Mouse (Mus musculus) monocyte, adult 5-6 weeks (primary cell): Measurements from ENCODE around the gene Myom1. TPM values are rescaled to one million over a fixed set of nuclear protein-coding genes. Genes with fewer than 3 reads are reported as not detected.

Experiments used
- ATAC-seq: fragments of 153-309, 156-312 bp; replicated peaks from 2 replicates; pipeline ENCODE4 v1.8.0; 2017; ENCODE audit warnings: mild to moderate bottlenecking; ENCODE audit not compliant: low TSS enrichment, insufficient number of reproducible peaks, severe bottlenecking, poor library complexity, low FRiP score
- total RNA-seq: library from RNA; stranded (forward); fragments of 200-1000, 200-491, 200-594 nt; gene quantifications from 3 replicates; pipeline ENCODE4 v1.2.3, GENCODE M21; 2017

The Myom1 gene
- total RNA-seq, 1 experiment from 2014 or later: 10.7 TPM

DNA sequence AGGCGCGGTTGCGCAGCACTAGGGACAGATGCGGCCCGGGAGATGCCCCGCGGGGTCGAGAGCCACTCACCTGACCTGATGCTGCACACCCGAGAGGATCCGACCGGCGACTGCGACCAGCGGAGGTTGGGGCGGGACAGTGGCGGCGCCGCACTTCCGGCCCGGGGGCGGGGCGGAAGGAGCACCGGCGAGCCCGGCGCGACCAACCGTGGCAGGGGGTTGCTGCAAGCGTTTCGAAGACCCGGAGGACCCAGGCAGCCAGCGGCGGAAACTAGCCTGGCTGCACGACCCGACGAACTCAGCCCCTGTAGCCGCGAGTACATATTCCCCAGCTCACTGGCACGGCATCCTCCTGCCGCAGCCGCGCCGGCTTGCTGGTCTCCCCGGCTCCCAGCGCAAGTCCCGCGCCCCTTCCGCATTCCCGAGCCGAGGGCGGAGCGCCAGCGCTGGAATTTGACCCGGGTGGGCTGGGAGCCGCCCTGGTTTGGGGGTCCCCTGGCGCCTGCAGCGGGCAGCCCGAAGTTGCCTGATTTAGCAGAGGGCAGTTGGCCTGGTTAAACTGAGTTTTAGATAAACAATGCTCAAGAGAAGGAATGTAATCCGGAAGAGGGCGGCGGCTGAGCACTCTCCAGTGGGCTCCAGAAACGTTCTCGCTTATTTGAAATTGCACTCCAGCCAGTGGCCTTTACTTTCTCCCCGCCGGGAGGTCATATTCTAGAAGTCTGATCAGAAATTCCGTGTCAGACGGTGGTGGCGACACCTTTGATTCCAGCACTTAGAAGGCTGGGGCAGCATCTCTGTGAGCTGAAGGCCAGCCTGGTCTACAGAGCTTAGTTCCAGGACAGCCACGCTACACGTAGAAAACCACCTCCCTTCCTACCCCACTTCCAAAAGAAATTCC lies 11.8 kb upstream of the Myom1 start:
- peak; percentile 42; the same call in 1 of the 2 replicates for ATAC-seq

- ATAC-seq: no peak
These were observed 10.5 kb upstream of the Myom1 start for GRCm38 (mm10) chr17:70991706-70992625.

DNA sequence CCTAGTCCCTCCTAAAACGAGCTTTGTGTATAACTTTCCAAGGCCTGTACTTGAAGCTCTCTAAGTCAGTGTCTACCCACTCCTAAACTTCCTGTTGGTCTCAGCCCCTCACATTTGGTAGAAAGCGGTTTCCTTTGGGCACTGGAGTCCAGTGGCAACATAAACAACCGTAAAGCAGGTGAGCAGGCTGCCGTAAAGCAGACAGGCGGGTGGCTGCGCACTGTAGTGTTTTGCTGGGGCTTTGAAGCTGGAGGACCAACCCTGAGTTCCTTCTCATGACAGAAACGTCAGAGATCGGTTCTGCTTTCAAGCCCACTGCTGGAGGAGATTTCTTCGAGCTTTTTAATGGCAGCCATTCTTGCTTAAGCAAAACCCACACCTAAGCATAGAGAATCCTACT lies 9.8 kb upstream of the Myom1 start:
- no peak for ATAC-seq

- no peak for ATAC-seq
These were observed 9.0 kb upstream of the Myom1 start for GRCm38 (mm10) chr17:70993385-70993807.

DNA sequence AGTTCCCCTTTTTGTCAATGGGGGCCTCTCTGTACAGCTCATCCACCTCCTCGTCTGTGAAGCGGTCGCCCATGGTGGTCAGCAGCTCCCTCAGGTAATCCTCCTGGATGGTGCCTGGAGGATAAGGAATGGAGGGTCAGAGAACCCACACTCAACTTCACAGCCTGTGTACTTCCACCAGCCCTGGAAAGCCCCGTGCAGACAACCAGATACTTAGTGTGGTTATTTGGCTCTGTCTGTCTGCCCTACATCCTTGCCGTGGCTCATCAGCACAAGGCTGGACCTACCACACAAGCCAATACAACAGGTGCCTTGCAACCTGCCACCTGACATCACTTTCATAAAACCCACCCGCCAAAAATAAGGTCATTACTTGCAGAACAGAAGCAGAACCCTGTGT lies 7.8 kb upstream of the Myom1 start:
- ATAC-seq: no peak

- no peak for ATAC-seq
These were observed 6.9 kb upstream of the Myom1 start for GRCm38 (mm10) chr17:70995551-70995950.

DNA sequence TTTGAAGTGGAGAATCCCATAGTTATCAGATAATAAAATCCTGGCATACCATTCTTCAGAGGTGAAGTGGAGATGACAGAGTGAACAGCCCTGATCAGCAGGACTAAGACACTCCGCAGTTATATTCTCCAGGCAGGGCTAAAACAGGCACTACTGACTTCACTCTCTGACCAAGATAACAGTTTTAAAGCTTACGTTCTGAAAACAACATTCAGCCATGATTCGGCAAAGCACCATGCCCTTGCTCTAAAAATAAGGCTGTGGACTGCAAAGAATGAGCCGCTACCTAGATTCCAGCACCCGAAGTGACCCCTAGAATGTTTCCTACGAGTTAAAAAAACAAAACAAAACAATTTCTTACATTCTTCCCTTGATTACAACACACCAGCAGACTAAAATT lies 4.6 kb upstream of the Myom1 start:
- no peak for ATAC-seq

GRCm38 (mm10) chr17:70998400-70998975 lies 3.9 kb upstream of the Myom1 start:
- no peak for ATAC-seq

DNA sequence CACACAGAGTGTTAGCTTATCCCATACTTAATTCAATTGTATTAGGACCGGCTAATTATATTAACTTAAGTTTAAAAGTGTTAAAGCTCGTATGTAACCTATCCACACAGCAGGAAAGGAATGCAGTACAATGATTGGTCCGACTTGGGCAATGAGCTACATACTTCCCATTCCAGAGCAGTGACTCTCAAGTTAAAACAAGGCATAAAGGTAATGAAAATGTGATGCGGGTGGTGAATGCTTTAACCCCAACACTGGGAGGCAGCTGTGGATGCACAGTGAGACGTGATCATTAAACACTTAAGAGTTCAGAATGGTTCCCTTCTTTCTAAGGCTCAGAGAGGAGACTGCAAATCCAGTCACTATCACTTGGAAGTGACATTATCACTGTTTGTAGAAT lies 3.2 kb upstream of the Myom1 start:
- ATAC-seq: no peak

- no peak for ATAC-seq
These were observed 2.2 kb upstream of the Myom1 start for GRCm38 (mm10) chr17:71000255-71000654.

- no peak for ATAC-seq
These were observed 1.4 kb upstream of the Myom1 start for GRCm38 (mm10) chr17:71001067-71001466.

DNA sequence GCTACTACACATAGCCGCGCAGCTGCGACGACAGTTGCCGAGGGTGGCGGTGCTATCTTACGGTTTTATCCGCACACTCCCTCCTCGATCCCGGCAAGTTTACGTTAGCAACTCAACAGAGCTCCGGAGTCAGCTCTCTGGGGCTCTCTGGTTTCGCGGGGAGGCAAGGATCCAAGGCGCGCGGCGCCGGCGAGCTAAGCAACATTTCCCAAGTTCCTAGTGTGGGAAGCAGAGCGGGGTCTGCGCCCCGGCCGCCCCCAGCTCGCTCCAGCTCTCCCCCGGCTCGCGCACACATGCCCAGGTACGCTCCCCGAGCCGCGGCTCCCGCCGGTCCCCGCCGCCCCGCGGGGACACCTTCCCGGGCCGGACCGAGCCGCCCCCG lies 743 bp upstream of the Myom1 start:
- no peak for ATAC-seq

- ATAC-seq: no peak
These were observed 286 bp downstream of the Myom1 start, which contains the start of gene Myl12a for GRCm38 (mm10) chr17:71002744-71003094. Gene Myl12a, minus strand, starts transcription at chr17:71002878.

- no peak for ATAC-seq
These were observed 679 bp downstream of the Myom1 start for GRCm38 (mm10) chr17:71003112-71003511.

DNA sequence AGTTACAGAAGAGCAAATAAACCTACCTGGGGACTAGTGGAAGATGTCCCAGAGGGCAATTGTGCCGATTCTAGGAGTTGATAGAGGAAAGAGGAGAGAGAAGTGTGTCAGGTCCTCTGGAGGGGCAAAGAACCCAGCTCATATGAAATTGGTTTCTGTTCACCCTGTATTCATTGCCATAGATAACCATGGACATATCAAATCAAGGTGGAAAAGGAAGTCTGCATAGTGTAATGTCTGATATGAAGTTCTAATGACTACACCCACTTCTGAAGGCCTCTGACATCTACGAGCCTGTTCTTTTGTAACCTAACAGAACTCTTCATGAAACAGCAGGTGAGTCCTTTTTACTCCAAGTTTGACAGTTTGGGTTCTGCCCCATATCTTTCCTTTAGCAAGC lies 1.3 kb downstream of the Myom1 start:
- ATAC-seq: no peak

- ATAC-seq: peak; percentile 73
These were observed 1.9 kb downstream of the Myom1 start for GRCm38 (mm10) chr17:71004186-71004960.

GRCm38 (mm10) chr17:71006976-71007375 lies 4.5 kb downstream of the Myom1 start:
- no peak for ATAC-seq

DNA sequence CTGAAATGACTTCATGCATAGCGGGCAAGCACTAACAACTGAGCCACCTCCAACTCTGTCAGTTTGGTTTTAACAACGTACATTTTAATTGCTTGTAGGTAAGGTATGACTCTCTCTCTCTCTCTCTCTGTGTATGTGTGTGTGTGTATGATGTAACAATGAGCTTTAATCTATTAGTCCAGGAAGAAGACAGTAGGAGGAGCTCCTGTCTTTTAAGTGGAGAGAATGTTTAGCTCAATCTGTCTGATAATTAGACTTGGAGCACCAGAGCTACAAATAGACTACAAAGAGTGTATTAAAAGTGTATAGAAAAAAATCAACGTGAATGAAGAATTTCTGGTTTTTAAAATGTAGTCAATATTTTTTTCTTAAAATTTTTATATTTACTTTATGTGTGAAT lies 6.2 kb downstream of the Myom1 start:
- ATAC-seq: no peak

GRCm38 (mm10) chr17:71009751-71010150 lies 7.3 kb downstream of the Myom1 start:
- no peak for ATAC-seq
